Mouse (Mus musculus) heart, adult 9 months (tissue): Measurements from ENCODE around the gene Anp32a.

ENCODE experiments used
- DNase-seq, 2 experiments: peaks; one replicate each; pipeline ENCODE4 v3.0.0; 2022; ENCODE audit warnings: low spot score in 2 of 2

Anp32a gene

GRCm38 (mm10) chr9:62407357-62408146 lies 66.5 kb downstream of the Anp32a start:
- peak; percentile 38 to 75 for DNase-seq

- no peak for DNase-seq
These were observed 77.6 kb downstream of the Anp32a start for GRCm38 (mm10) chr9:62418742-62419141.

- peak; percentile 69 to 75 for DNase-seq
These were observed 79.3 kb downstream of the Anp32a start for GRCm38 (mm10) chr9:62420261-62420917.

GRCm38 (mm10) chr9:62421027-62421426 lies 79.9 kb downstream of the Anp32a start:
- peak; percentile 93 to 95 for DNase-seq

- DNase-seq = no peak
These were observed 80.8 kb downstream of the Anp32a start for GRCm38 (mm10) chr9:62421911-62422310.

- no peak for DNase-seq
These were observed 81.8 kb downstream of the Anp32a start for GRCm38 (mm10) chr9:62422926-62423325.

GRCm38 (mm10) chr9:62423871-62424270 lies 82.8 kb downstream of the Anp32a start:
- DNase-seq = no peak

GRCm38 (mm10) chr9:62425265-62425664 lies 84.2 kb downstream of the Anp32a start:
- peak in 1 of 2 experiments; percentile 65 for DNase-seq

GRCm38 (mm10) chr9:62426021-62426420 lies 84.9 kb downstream of the Anp32a start:
- no peak for DNase-seq

- DNase-seq = no peak
These were observed 85.4 kb downstream of the Anp32a start for GRCm38 (mm10) chr9:62426531-62426930.

GRCm38 (mm10) chr9:62427010-62427409 lies 85.9 kb downstream of the Anp32a start:
- DNase-seq = no peak
